Mouse (Mus musculus): ENCODE measurements around the gene Ube2cbp.

DNA sequence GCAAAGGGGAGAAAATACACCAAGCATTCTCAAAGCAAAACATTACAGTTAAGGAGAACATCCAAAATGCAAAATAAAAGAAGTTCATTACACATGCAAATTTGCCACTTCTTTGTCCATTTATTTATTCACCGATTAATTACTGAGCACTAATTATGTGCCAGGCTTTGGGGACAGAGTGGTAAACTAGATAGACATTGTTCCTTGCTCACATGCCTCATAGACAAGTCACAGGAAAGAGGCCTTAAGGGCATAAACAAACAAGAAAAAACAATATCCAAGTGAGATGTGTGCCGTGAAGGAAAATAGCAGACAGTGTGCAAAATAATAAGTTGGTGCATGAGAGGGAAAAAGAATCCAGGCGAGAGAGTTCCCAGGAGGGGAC, 177.2 kb downstream of the Ube2cbp start:
- no peak for TF ChIP-seq CTCF (IDR thresholded peaks at IDR 0.05; ENCODE audit: low read depth)
- no peak for TF ChIP-seq EP300 (optimal IDR thresholded peaks at IDR 0.05)

Measured in stomach, postnatal 0 days (tissue).